Mouse (Mus musculus) embryonic facial prominence, embryonic 12.5 days (tissue): Measurements from ENCODE around the gene Tmem94. TPM values are rescaled to one million over a fixed set of nuclear protein-coding genes. Genes with fewer than 3 reads are reported as not detected.
"Not testable (repeated sequence)": the region's sequence is repeated elsewhere in the genome, so short reads cannot be mapped to it uniquely, and the experiment has no call there.

Source experiments
- ATAC-seq: fragments of 200-750 bp; cut with Nextera tagmentation; 2 replicates; pipeline ENCODE4 v1.8.0; 2017; ENCODE audit not compliant: insufficient number of reproducible peaks, insufficient read depth, low FRiP score, low TSS enrichment
- H3K27ac ChIP-seq: fragments of 300-500 bp; sonication (generic); 2 replicates; pipeline ENCODE4 v1.5.1; 2016; ENCODE audit warnings: mild to moderate bottlenecking
- H3K27me3 ChIP-seq: fragments of 300-500 bp; sonication (generic); 2 replicates; pipeline ENCODE4 v1.6.1; 2016; ENCODE audit warnings: mild to moderate bottlenecking, moderate library complexity
- H3K36me3 ChIP-seq: fragments of 300-500 bp; sonication (generic); 2 replicates; pipeline ENCODE4 v1.6.1; 2016; ENCODE audit warnings: mild to moderate bottlenecking
- H3K4me1 ChIP-seq: fragments of 300-500 bp; sonication (generic); 2 replicates; pipeline ENCODE4 v1.6.1; 2016
- H3K4me2 ChIP-seq: fragments of 300-500 bp; sonication (generic); replicated peaks from 2 replicates; pipeline ENCODE4 v1.6.1; 2016; ENCODE audit warnings: mild to moderate bottlenecking, moderate library complexity
- H3K4me3 ChIP-seq: fragments of 300-500 bp; sonication (generic); 2 replicates; pipeline ENCODE4 v1.5.1; 2016; ENCODE audit warnings: mild to moderate bottlenecking
- H3K9ac ChIP-seq: fragments of 300-500 bp; sonication (generic); 2 replicates; pipeline ENCODE4 v1.6.1; 2016; ENCODE audit warnings: mild to moderate bottlenecking, moderate library complexity
- H3K9me3 ChIP-seq: fragments of 300-500 bp; sonication (generic); 2 replicates; pipeline ENCODE4 v1.6.1; 2016; ENCODE audit warnings: mild to moderate bottlenecking, moderate library complexity
- WGBS: fragments of 180-500 bp; shearing (Covaris S2); methylation state at CpG from one replicate; pipeline ENCODE4 v1.1.7; 2016; 5-methylcytosine and 5-hydroxymethylcytosine counted together
- polyA plus RNA-seq: library from polyadenylated mRNA; unstranded; fragments of >200 nt; fragmentation: Nextera tagmentation; extraction: Ambion mirVana; gene quantifications from 2 replicates; pipeline ENCODE4 v1.2.1, GENCODE M21; 2016

Gene Tmem94
- polyA plus RNA-seq, 1 experiment from 2014 or later: 30.0 TPM

- Histone ChIP-seq H3K27me3 (no peaks in the 10 kb centered on the region), H3K27ac (no peak overlapping the region), H3K4me2 (no peak overlapping the region), H3K36me3 (no peaks in the 10 kb centered on the region), H3K9me3 (no peaks in the 10 kb centered on the region), H3K4me1 (no peaks in the 10 kb centered on the region), H3K9ac (no peak overlapping the region), H3K4me3 (no peak overlapping the region)
- WGBS: 88% methylated on average over 5 of the region's 5 CpGs
- no peak for ATAC-seq
Observed at GRCm38 (mm10) chr11:115744385-115744784, 20.8 kb upstream of the Tmem94 start.

GRCm38 (mm10) chr11:115746109-115746508, 19.1 kb upstream of the Tmem94 start:
- no peak for ATAC-seq
- no peaks in the 10 kb centered on the region for H3K36me3 ChIP-seq
- H3K9me3 ChIP-seq: no peaks in the 10 kb centered on the region
- WGBS: 72% methylated on average over 1 of the region's 1 CpGs
- H3K4me2 ChIP-seq: no peak overlapping the region
- no peaks in the 10 kb centered on the region for H3K27me3 ChIP-seq
- H3K27ac ChIP-seq: no peak overlapping the region
- H3K4me3 ChIP-seq: no peak overlapping the region
- H3K4me1 ChIP-seq: no peaks in the 10 kb centered on the region
- H3K9ac ChIP-seq: no peak overlapping the region

- H3K27me3 ChIP-seq: no peaks in the 10 kb centered on the region
- no peak overlapping the region; the same call in 1 of the 2 replicates for H3K4me2 ChIP-seq
- H3K36me3 ChIP-seq: no peaks in the 10 kb centered on the region
- WGBS: 65% methylated on average over 8 of the region's 8 CpGs
- H3K4me1 ChIP-seq: no peaks in the 10 kb centered on the region
- H3K4me3 ChIP-seq: no peak overlapping the region
- no peaks in the 10 kb centered on the region for H3K9me3 ChIP-seq
- no peak overlapping the region for H3K9ac ChIP-seq
- no peak overlapping the region for H3K27ac ChIP-seq
- no peak for ATAC-seq
Observed at GRCm38 (mm10) chr11:115746762-115747161, 18.5 kb upstream of the Tmem94 start.

GRCm38 (mm10) chr11:115747351-115747750, 17.9 kb upstream of the Tmem94 start:
- ATAC-seq: no peak
- Histone ChIP-seq H3K4me2 (peak overlapping the region; percentile 40), H3K27ac (no peak overlapping the region), H3K27me3 (no peaks in the 10 kb centered on the region), H3K9me3 (no peaks in the 10 kb centered on the region), H3K36me3 (no peaks in the 10 kb centered on the region), H3K4me3 (0 out of 2 replicates have a peak overlapping the region, but pooled peaks have one; percentile 9), H3K9ac (no peak overlapping the region), H3K4me1 (no peaks in the 10 kb centered on the region)
- WGBS: 12% methylated on average over 12 of the region's 15 CpGs

GRCm38 (mm10) chr11:115749834-115750233, 15.4 kb upstream of the Tmem94 start:
- H3K27ac ChIP-seq: no peak overlapping the region
- H3K4me2 ChIP-seq: no peak overlapping the region
- no peaks in the 10 kb centered on the region for H3K4me1 ChIP-seq
- no peak for ATAC-seq
- no peaks in the 10 kb centered on the region for H3K9me3 ChIP-seq
- H3K36me3 ChIP-seq: no peaks in the 10 kb centered on the region
- no peak overlapping the region for H3K9ac ChIP-seq
- H3K27me3 ChIP-seq: no peaks in the 10 kb centered on the region
- WGBS: 93% methylated on average over 5 of the region's 5 CpGs
- no peak overlapping the region for H3K4me3 ChIP-seq

GRCm38 (mm10) chr11:115751725-115752124, 13.5 kb upstream of the Tmem94 start:
- H3K4me3 ChIP-seq: no peak overlapping the region
- no peaks in the 10 kb centered on the region for H3K4me1 ChIP-seq
- no peak overlapping the region for H3K4me2 ChIP-seq
- H3K9me3 ChIP-seq: no peaks in the 10 kb centered on the region
- WGBS: 80% methylated on average over 2 of the region's 2 CpGs
- no peak for ATAC-seq
- H3K27me3 ChIP-seq: no peaks in the 10 kb centered on the region
- no peak overlapping the region for H3K9ac ChIP-seq
- no peak overlapping the region for H3K27ac ChIP-seq
- H3K36me3 ChIP-seq: no peaks in the 10 kb centered on the region

GRCm38 (mm10) chr11:115752653-115753052, 12.6 kb upstream of the Tmem94 start:
- H3K36me3 ChIP-seq: no peaks in the 10 kb centered on the region
- no peaks in the 10 kb centered on the region for H3K9me3 ChIP-seq
- ATAC-seq: no peak
- 79% methylated on average over 7 of the region's 7 CpGs for WGBS
- H3K4me1 ChIP-seq: no peaks in the 10 kb centered on the region
- H3K27ac ChIP-seq: no peak overlapping the region
- no peak overlapping the region for H3K4me3 ChIP-seq
- no peaks in the 10 kb centered on the region for H3K27me3 ChIP-seq
- no peak overlapping the region for H3K4me2 ChIP-seq
- no peak overlapping the region for H3K9ac ChIP-seq

- H3K27ac ChIP-seq: no peak overlapping the region
- no peak overlapping the region for H3K9ac ChIP-seq
- H3K4me2 ChIP-seq: no peak overlapping the region
- no peak for ATAC-seq
- no peaks in the 10 kb centered on the region for H3K36me3 ChIP-seq
- WGBS: 76% methylated on average over 4 of the region's 4 CpGs
- H3K4me1 ChIP-seq: no peaks in the 10 kb centered on the region
- no peaks in the 10 kb centered on the region for H3K9me3 ChIP-seq
- no peaks in the 10 kb centered on the region for H3K27me3 ChIP-seq
- no peak overlapping the region for H3K4me3 ChIP-seq
Observed at GRCm38 (mm10) chr11:115753485-115753884, 11.7 kb upstream of the Tmem94 start.

GRCm38 (mm10) chr11:115762176-115762575, 3.1 kb upstream of the Tmem94 start:
- H3K4me2 ChIP-seq, H3K9me3 ChIP-seq, ATAC-seq, H3K9ac ChIP-seq, H3K27ac ChIP-seq, H3K4me3 ChIP-seq, H3K27me3 ChIP-seq, H3K36me3 ChIP-seq: not testable (repeated sequence)
- peaks cover 11% of the 10 kb centered on the region for H3K4me1 ChIP-seq
- WGBS: 88% methylated on average over 7 of the region's 7 CpGs

- no peaks in the 10 kb centered on the region for H3K27me3 ChIP-seq
- no peaks in the 10 kb centered on the region for H3K36me3 ChIP-seq
- H3K4me3 ChIP-seq: peak overlapping the region; percentile 66
- H3K27ac ChIP-seq: 0 out of 2 replicates have a peak overlapping the region, but pooled peaks have one; percentile 17
- H3K4me1 ChIP-seq: peaks cover 14% of the 10 kb centered on the region
- H3K9ac ChIP-seq: no peak overlapping the region
- no peaks in the 10 kb centered on the region for H3K9me3 ChIP-seq
- H3K4me2 ChIP-seq: peak overlapping the region; percentile 48
- WGBS: 25% methylated on average over 2 of the region's 2 CpGs
- no peak for ATAC-seq
Observed at GRCm38 (mm10) chr11:115764698-115765097, 535 bp upstream of the Tmem94 start.

- WGBS: under 1% methylated on average over 34 of the region's 34 CpGs
- ATAC-seq: peak; percentile 77; the same call in 1 of the 2 replicates
- Histone ChIP-seq H3K9ac (peak overlapping the region; percentile 85), H3K4me2 (peak overlapping the region; percentile 80), H3K9me3 (no peaks in the 10 kb centered on the region), H3K27ac (peak overlapping the region; percentile 88), H3K4me3 (peak overlapping the region; percentile 66), H3K4me1 (peaks cover 14% of the 10 kb centered on the region), H3K36me3 (no peaks in the 10 kb centered on the region), H3K27me3 (no peaks in the 10 kb centered on the region)
Observed at GRCm38 (mm10) chr11:115765607-115766141, 441 bp downstream of the Tmem94 start.

- WGBS: 40% methylated on average over 13 of the region's 13 CpGs
- peak overlapping the region; percentile 66 for H3K4me3 ChIP-seq
- no peak for ATAC-seq
Observed at GRCm38 (mm10) chr11:115766356-115766943, 1.2 kb downstream of the Tmem94 start.

More at GRCm38 (mm10) chr11:115766356-115766943, 1.2 kb downstream of the Tmem94 start:
- H3K36me3 ChIP-seq: no peaks in the 10 kb centered on the region
- H3K4me1 ChIP-seq: peaks cover 14% of the 10 kb centered on the region
- no peaks in the 10 kb centered on the region for H3K9me3 ChIP-seq
- H3K27me3 ChIP-seq: no peaks in the 10 kb centered on the region
- H3K4me2 ChIP-seq: peak overlapping the region; percentile 80
- H3K27ac ChIP-seq: peak overlapping the region; percentile 88
- H3K9ac ChIP-seq: peak overlapping the region; percentile 85
